In the genomic region with DNA sequence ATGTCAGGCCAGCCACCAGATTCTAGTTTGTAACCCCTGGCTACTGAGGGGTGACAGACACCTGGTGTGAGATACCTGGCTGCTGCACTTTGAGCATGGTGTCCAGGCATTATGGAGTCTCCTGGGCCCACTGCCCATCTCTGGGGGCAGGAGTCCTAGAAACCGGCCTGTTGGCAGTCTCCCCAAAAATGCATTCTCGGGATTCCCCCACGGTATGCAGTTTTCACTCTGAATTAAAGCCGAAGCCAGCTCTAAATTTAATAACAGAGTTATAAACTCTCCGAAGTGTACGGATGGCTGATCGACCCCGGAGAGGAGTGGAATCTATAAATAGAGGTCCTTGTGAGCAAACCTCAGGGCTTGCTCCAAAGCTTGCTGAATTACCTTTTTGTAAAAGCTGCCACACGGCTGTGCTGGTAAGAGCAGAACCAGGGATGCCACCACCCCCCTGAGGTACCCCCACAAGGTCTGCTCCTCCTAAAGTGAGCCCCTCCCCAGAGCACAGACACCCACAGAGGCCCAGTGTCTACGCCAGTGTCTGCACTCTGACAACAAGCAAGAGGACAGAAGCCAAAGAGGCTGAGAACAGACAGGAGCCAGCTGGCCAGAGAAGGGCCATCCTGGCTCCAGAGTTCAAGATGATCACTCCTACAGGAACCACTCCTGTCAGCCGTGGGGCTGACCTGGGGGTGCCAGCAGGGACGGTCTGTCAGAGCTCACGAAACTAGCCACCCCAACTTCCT, we compare ENCODE assay signal across 9 mouse cellular contexts. TPM values are rescaled to one million over a fixed set of nuclear protein-coding genes. Genes with fewer than 3 reads are reported as not detected.
DNase-seq lines count a peak whose midpoint lies in the region; ATAC-seq lines count a peak whose summit lies in the region.
"Had no signal": no experiment of that assay in that cellular context is flagged by ENCODE, and none has a peak within 500 bp of the region (broad histone marks: within the 10 kb centered on the region; RNA-seq: fewer than 3 reads in every experiment).

No protein-coding gene starts in this region.

- peak; percentile 5 to 45 for DNase-seq in left cerebral cortex, postnatal 10 days (ENCODE audit: extremely low spot score in 1 of 2, low spot score in 2 of 2)
- DNase-seq in left cerebral cortex, adult 9 months (ENCODE audit: low spot score in 2 of 2) = no peak
- DNase-seq in heart, postnatal 4 days = peak; percentile 59
- DNase-seq in skeletal muscle tissue, adult 2 months (ENCODE audit: low read depth, low spot score) = peak; percentile 7
- no peak for DNase-seq in gastrocnemius, adult 8-10 months (ENCODE audit: low spot score in 2 of 2)
- DNase-seq in ovary, postnatal 10 days (ENCODE audit: low spot score) = no peak

- no peaks in the 10 kb centered on the region for H3K36me3 ChIP-seq in heart, embryonic 12.5 days
- H3K36me3 ChIP-seq: forebrain, embryonic 12.5 days had no signal

- H3K27me3 ChIP-seq in heart, embryonic 12.5 days (replicated peaks) = 0 out of 2 replicates have a peak, but pooled peaks cover 3% of the 10 kb centered on the region

- H3K27ac ChIP-seq in heart, embryonic 12.5 days (ENCODE audit: poor library complexity, severe bottlenecking) = peak overlapping the region; percentile 51
- H3K27ac ChIP-seq: forebrain, embryonic 12.5 days had no signal

- H3K4me3 ChIP-seq in heart, embryonic 12.5 days = no peak overlapping the region
- H3K4me3 ChIP-seq: forebrain, embryonic 12.5 days; megakaryocyte, embryonic 14.5 days had no signal

- no peak for ATAC-seq in heart, embryonic 12.5 days (ENCODE audit: insufficient number of reproducible peaks, low FRiP score)

- H3K9ac ChIP-seq in heart, embryonic 12.5 days = peak overlapping the region; percentile 36; the same call in 1 of the 2 replicates
- H3K9ac ChIP-seq: forebrain, embryonic 12.5 days had no signal

- no peaks in the 10 kb centered on the region for H3K9me3 ChIP-seq in heart, embryonic 12.5 days (replicated peaks)
- H3K9me3 ChIP-seq: forebrain, embryonic 12.5 days; megakaryocyte, embryonic 14.5 days had no signal

- WGBS in heart, embryonic 12.5 days = 37% methylated on average over 13 of the region's 13 CpGs

- H3K4me1 ChIP-seq in heart, embryonic 12.5 days (replicated peaks) = peaks cover 41% of the 10 kb centered on the region
- H3K4me1 ChIP-seq: megakaryocyte, embryonic 14.5 days had no signal

- no peak overlapping the region for H3K4me2 ChIP-seq in heart, embryonic 12.5 days
- H3K4me2 ChIP-seq: forebrain, embryonic 12.5 days had no signal

- intact Hi-C loops in left cerebral cortex, postnatal 10 days (cut with DNase I) = no loop called here

RNA-seq across cellular contexts. Expression of gene Ttc34, which starts 49.1 kb away (rescaled TPM):
- 1 to 10 TPM; 2.5 to 2.9 TPM for total RNA-seq in left cerebral cortex, postnatal 10 days (2021)
- polyA plus RNA-seq in heart, embryonic 12.5 days (2016; fragmentation: Nextera tagmentation; extraction: Ambion mirVana) = 0.11 and 0.62 TPM in 2 replicates
- under 1 TPM; 0.26 to 0.41 TPM for total RNA-seq in heart, postnatal 4 days (2021)
- total RNA-seq in gastrocnemius, adult 8-10 months (2022) = not detected

Comparison
In these comparisons a context has a peak if more than half of its experiments do, and no peak if none do; other contexts are left out.
1. DNase-seq: peak in left cerebral cortex, postnatal 10 days (2 of 2), heart, postnatal 4 days (single experiment) and skeletal muscle tissue, adult 2 months (single experiment); none in left cerebral cortex, adult 9 months (0 of 2), gastrocnemius, adult 8-10 months (0 of 2) and ovary, postnatal 10 days (single experiment).